Comparison of ENCODE assay signal across 8 mouse cellular contexts in genomic region chr1:188980050-188980449, GRCm38 (mm10). TPM values are rescaled to one million over a fixed set of nuclear protein-coding genes. Genes with fewer than 3 reads are reported as not detected.
DNase-seq lines count a peak whose midpoint lies in the region; ATAC-seq and TF ChIP-seq lines count a peak whose summit lies in the region.

No protein-coding gene starts in this region.

- peaks cover 98% of the 10 kb centered on the region for H3K36me3 ChIP-seq in E14TG2a.4 (ENCODE audit: insufficient read depth, low read length)
- H3K36me3 ChIP-seq in midbrain, postnatal 0 days (ENCODE audit: insufficient read depth, low read length): peaks cover 45% of the 10 kb centered on the region

- intact Hi-C loops in left cerebral cortex, postnatal 36 days (cut with DNase I): no loop called here

- no peak overlapping the region for H3K27ac ChIP-seq in midbrain, postnatal 0 days (ENCODE audit: low read depth, low read length)

- no peak overlapping the region for H3K9ac ChIP-seq in midbrain, postnatal 0 days (replicated peaks; ENCODE audit: low read length, poor library complexity, severe bottlenecking)

- H3K9me3 ChIP-seq in E14TG2a.4 (ENCODE audit: low read length): no peaks in the 10 kb centered on the region
- H3K9me3 ChIP-seq in midbrain, postnatal 0 days (ENCODE audit: low read length): no peaks in the 10 kb centered on the region

- H3K4me3 ChIP-seq in E14TG2a.4 (replicated peaks; ENCODE audit: low read length): no peak overlapping the region
- H3K4me3 ChIP-seq in midbrain, postnatal 0 days (ENCODE audit: low read depth, low read length): no peak overlapping the region

- H3K4me1 ChIP-seq in E14TG2a.4 (replicated peaks; ENCODE audit: low read depth, low read length): peaks cover 45% of the 10 kb centered on the region
- H3K4me1 ChIP-seq in midbrain, postnatal 0 days (ENCODE audit: insufficient read depth, low read length): no peaks in the 10 kb centered on the region

- H3K27me3 ChIP-seq in E14TG2a.4 (ENCODE audit: insufficient read depth, low read length): no peaks in the 10 kb centered on the region
- H3K27me3 ChIP-seq in midbrain, postnatal 0 days (ENCODE audit: insufficient read depth, low read length): no peaks in the 10 kb centered on the region

- ATAC-seq in erythroid progenitor cell, adult 5-6 weeks (replicated peaks; ENCODE audit: low FRiP score, poor library complexity, severe bottlenecking): peak; percentile 82
- no peak for ATAC-seq in midbrain, postnatal 0 days (ENCODE audit: low FRiP score)

- DNase-seq in B cell, adult 2 months: peak; percentile 77 to 78
- peak; percentile 60 for DNase-seq in c-Kit-negative CD71-positive TER-119-positive erythroid progenitor cells, embryonic 14.5 days (ENCODE audit: low read depth, low spot score)
- peak; percentile 67 for DNase-seq in induced T-regulatory cell, adult 2 months (ENCODE audit: low read depth)
- peak; percentile 32 to 57 for DNase-seq in left cerebral cortex, postnatal 36 days (ENCODE audit: low spot score in 2 of 2)
- peak; percentile 58 for DNase-seq in midbrain, postnatal 0 days (ENCODE audit: low spot score)
- peak; percentile 44 to 49 for DNase-seq in thymus, postnatal 36 days

- no peak overlapping the region for H3K4me2 ChIP-seq in midbrain, postnatal 0 days (ENCODE audit: low read depth, low read length, poor library complexity, severe bottlenecking)

- peak; percentile 95 for TF ChIP-seq CTCF in E14TG2a.4 (conservative IDR thresholded peaks at IDR 0.05; ENCODE audit: low read length)
- TF ChIP-seq CTCF in midbrain, postnatal 0 days (IDR thresholded peaks at IDR 0.05): peak; percentile 84

- 25% methylated on average over 3 of the region's 3 CpGs for WGBS in midbrain, postnatal 0 days

RNA-seq across cellular contexts. Expression of gene Kctd3, which starts 27.6 kb away (rescaled TPM):
- 7.6 and 11.7 TPM in 2 replicates for total RNA-seq in erythroid progenitor cell, adult 5-6 weeks (2015; ENCODE audit: low replicate concordance)
- 10.2 and 14.8 TPM in 2 replicates for total RNA-seq in erythroid progenitor cell, adult 5-6 weeks (2017; ENCODE audit: low replicate concordance)
- 10 to 100 TPM; 95.0 to 97.8 TPM for total RNA-seq in left cerebral cortex, postnatal 36 days (2021)
- total RNA-seq in midbrain, postnatal 0 days (2014; rRNA removed): 86.8 and 90.4 TPM in 2 replicates
- polyA plus RNA-seq in midbrain, postnatal 0 days (2015; fragmentation: Nextera tagmentation; extraction: Ambion mirVana): 47.4 and 47.7 TPM in 2 replicates
